Mouse (Mus musculus): ENCODE results near the gene Adck1.

DNA sequence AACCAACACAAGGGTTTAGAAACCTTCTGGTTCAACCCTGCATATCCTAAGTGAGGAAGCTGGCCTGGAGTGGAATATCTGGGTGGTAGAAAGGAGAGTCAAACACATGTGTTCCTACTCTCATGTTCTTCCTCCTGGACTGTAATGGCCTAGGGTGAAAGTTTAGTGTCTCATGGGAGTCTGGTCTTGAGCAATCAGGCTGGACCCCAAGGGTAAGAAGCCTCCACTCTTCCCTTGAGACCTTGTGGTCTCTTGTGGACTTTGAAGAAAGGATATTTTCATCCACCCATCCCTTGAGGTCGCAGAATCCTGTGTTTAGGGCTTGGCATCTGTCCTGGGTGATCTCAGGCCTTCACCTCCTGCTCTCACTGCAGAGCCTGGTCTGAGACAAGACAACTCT lies 52.9 kb downstream of the Adck1 start:
- TF ChIP-seq POLR2A (IDR thresholded peaks at IDR 0.05; ENCODE audit: insufficient read depth, low read depth, low read length) (no peak), CTCF (IDR thresholded peaks at IDR 0.05) (no peak)
